Mouse (Mus musculus): ENCODE measurements at regions not wholly inside any gene's neighbourhood (a gene's known extent, or its start where the extent isn't known, plus 50 kb on each side); places are given as distances from the start of the nearest gene placed in this dataset.

DNA sequence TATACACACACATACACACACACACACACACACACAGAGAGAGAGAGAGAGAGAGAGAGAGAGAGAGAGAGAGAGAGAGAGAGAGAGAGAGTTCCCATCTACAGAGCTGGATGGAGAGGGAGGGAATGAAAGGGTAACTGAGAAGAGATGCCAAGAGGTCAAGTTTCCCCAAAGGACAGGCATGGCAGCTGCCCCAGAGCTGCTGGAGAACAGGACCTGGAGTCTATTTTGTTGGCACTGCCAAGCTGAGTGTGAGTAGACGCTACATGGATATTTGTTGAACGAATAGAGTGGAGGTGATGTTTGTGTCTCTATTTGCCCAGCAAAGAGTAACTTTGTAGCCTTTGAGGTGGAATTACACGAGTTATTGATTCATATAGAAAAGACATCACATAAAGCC lies 50.2 kb upstream of the E2f3 start:
- TF ChIP-seq CTCF (IDR thresholded peaks at IDR 0.05; ENCODE audit: extremely low read depth, insufficient read depth, low read length): no peak
- TF ChIP-seq POLR2A (IDR thresholded peaks at IDR 0.05; ENCODE audit: extremely low read depth, insufficient read depth, low read length): no peak

Measured in cortical plate, adult 2 months (tissue).